Mouse (Mus musculus): ENCODE measurements at regions not wholly inside any gene's neighbourhood (a gene's known extent, or its start where the extent isn't known, plus 50 kb on each side); places are given as distances from the start of the nearest gene placed in this dataset.
"Not testable (repeated sequence)": the region's sequence is repeated elsewhere in the genome, so short reads cannot be mapped to it uniquely, and the experiment has no call there.

DNA sequence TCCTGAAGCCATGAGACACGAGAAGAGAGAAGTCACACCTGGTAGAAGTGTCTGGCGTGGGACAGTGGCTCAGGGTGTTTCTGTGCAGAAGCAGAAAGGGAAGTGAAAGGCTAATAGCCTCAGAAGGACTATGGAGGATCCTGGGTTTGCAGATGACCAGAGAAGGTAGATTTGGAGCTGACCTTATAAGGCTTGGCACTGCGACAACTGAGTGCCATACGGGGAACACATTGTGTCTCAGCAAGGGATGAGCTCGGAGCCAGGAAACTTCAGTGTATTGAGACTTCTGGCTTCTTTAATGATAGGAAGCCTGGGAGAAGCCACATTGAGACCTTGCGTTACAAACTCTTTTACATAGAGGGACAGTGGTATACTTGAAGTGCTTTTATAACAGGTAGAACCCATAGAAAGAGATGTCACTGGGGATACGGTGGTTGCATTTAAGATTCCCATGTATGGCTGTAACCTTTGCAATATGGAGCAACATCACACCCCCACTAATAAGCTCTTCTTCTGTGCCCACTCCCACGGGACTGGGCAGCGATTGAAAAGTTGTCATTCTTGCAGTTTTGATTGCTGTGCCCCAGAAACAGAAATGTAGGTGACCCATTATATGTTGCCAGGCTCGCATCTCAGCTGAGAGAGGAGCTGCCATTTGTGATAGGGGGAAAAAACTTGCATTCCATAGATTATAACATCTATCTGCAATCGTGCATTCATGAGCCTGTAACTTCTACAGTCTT lies 61.8 kb upstream of the Dync1i1 start:
- DNase-seq: no peak

DNA sequence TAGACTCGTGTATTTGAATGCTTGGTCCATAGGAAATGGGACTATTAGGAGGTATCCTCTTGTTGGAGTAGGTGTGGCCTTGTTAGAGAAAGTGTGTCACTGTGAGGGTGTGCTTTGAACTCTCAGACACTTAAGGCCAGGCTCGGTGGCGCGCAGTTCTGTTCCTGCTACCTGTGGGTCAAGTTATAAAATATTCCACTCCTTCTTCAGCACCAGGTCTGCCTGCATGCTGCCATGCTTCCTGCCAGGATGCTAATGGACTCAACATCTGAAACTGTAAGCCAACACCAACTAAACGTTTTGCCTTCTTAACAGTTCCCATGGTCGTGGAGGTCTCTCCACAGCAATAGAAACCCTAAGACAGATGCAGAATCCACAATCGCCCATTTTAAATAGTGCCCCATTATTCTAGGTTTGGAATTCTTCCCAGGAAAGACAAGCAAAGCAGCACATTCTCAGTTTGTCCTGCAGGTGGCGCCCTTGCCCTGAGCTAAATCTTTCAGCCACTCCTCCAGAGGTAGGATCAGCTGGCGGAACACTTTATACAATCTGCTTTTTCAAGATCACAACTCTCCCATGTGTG lies 80.2 kb upstream of the Dync1i1 start:
- DNase-seq: peak; percentile 10

GRCm38 (mm10) chr6:5634222-5634621 lies 91.2 kb upstream of the Dync1i1 start:
- DNase-seq: no peak

DNA sequence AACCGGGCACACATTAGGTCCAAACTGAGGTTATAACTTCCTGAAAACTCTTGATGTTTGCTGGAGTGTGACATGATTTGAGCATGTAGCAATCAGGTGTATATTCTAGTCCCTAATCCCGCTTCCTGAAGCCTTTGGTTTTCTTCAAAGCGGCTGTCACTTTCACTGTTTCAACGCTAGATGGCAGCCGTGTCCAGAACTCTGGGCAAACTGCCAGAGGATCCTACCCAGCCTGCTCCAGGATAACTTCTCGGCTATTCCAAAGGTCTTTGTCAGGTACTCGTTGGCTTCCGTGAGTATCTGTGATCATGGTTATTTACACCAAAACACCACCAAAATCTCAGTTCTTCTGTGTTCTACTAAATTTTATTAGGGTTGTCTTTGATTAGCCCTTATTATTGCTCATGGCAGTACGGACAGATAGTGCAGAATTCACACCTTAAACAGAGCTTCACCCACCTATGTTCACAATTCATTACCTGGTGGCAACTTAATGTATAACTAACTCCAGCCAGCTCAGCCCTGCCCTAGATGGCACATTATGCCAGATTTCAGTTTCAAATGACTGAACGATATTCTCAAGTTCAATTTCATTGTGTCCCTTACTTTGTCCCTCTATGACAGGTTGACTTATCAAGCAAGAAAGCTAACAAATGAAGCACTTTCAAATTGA lies 92.3 kb upstream of the Dync1i1 start:
- peak; percentile 10 for DNase-seq

DNA sequence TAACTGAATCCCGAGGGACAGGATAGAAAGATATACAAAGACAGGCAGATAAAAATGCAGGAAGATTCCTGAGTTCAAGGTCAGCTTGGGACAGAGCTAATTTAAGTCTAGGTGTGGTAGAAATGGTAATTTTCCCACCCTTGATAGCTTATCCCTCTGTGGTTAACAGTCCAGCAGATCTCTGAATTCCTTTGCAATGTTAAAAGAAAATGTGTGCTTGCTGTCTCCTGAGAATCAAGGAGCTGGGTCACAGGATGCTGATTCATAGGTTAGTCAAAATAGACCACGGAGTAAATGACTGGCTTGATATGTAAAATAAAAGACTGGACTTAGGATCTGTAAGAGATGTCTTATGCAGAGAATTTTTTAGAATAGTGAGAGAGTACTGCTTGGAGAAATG lies 101.4 kb upstream of the Dync1i1 start:
- DNase-seq: no peak

- no peak for DNase-seq
Measured at GRCm38 (mm10) chr6:5621582-5621981, 103.9 kb upstream of the Dync1i1 start.

GRCm38 (mm10) chr6:5594011-5594410 lies 97.9 kb upstream of the Pdk4 start:
- DNase-seq: no peak

GRCm38 (mm10) chr6:5589635-5590034 lies 93.5 kb upstream of the Pdk4 start:
- DNase-seq: peak; percentile 68

- no peak for DNase-seq
Measured at GRCm38 (mm10) chr6:5582923-5583525, 86.9 kb upstream of the Pdk4 start.

- not testable (repeated sequence) for DNase-seq
Measured at GRCm38 (mm10) chr6:5576891-5577290, 80.8 kb upstream of the Pdk4 start.

GRCm38 (mm10) chr6:5566582-5566981 lies 70.5 kb upstream of the Pdk4 start:
- DNase-seq: no peak

GRCm38 (mm10) chr6:5565049-5565448 lies 68.9 kb upstream of the Pdk4 start:
- no peak for DNase-seq

GRCm38 (mm10) chr6:5553703-5554394 lies 57.7 kb upstream of the Pdk4 start:
- no peak for DNase-seq

GRCm38 (mm10) chr6:5550067-5550466 lies 54.0 kb upstream of the Pdk4 start:
- DNase-seq: no peak
